Mouse (Mus musculus): Measurements from ENCODE around the gene Gtf2h5. TPM values are rescaled to one million over a fixed set of nuclear protein-coding genes. Genes with fewer than 3 reads are reported as not detected.

The Gtf2h5 gene
- total RNA-seq, 4 experiments from 2014 or later, result 58.4 to 70.5 (median 62.3) TPM

DNA sequence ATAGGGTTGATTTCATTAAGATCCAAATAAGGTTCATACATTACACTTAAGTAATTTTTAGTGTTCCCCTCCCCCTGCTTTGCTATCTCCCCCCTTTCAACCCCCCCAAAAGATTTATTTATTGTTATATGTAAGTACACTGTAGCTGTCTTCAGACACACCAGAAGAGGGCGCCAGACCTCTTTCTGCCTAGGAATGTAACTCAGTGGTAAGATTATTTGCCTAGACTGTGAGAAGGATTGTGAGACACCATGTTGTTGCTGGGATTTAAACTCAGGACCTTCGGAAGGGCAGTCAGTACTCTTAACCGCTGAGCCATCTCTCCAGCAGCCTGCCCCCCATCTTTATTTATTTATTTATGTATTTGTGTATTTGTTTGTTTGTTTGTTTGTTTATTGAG lies 31.4 kb downstream of the Gtf2h5 start:
- DNase-seq (ENCODE audit: low spot score), result no peak

GRCm38 (mm10) chr17:6113653-6114052 lies 34.1 kb downstream of the Gtf2h5 start:
- no peak for DNase-seq (ENCODE audit: low spot score)

DNA sequence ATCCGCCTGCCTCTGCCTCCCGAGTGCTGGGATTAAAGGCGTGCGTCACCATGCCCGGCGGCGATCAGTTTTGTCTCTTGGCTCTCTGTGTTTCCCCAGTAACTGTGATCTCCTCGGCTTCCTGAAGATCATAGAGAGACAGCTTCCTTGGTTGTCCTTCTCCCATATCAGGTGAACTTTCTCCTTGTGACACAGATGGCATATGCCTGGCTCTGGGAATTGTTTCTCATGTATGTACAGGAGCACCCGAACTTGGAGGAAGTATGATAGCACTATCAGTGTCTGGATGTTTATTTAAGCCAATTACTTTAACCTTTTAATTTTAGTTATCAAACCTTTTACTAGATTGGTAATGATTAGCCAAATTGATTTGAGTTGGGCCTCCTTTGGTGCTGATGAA lies 35.5 kb downstream of the Gtf2h5 start:
- no peak for DNase-seq (ENCODE audit: low spot score)

DNA sequence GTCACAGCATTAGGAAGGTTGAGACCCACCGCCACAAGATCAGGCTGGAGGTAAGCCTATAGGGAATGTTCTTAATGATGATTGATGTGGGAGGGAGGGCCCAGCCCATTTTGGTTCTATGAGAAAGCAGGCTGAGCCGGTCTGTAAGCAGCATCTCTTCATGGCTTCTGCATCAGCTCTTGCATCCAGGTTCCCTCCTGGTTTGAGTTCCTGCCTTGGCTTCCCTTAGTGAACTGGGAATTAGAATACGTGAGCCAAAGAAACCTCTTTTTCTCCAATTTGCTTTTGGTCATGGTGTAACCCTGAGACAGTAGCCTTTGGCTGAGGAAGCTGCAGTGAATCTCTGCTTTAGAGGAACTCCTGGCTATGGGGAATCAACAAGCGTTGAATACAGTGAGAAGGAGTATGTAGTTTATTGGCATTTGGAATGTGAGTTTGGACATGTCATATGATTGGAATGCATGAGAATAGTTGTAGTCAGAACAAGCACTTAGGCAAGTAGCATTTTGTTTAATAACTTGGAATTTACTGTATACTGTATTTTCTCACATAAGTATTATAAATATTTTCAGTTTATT lies 37.7 kb downstream of the Gtf2h5 start:
- no peak for DNase-seq (ENCODE audit: low spot score)

- DNase-seq (ENCODE audit: low spot score), result no peak
Measured at GRCm38 (mm10) chr17:6117917-6118316, 38.3 kb downstream of the Gtf2h5 start.

GRCm38 (mm10) chr17:6118861-6119260 lies 39.3 kb downstream of the Gtf2h5 start:
- DNase-seq (ENCODE audit: low spot score), result no peak

- DNase-seq (ENCODE audit: low spot score), result no peak
Measured at GRCm38 (mm10) chr17:6123776-6124175, 44.2 kb downstream of the Gtf2h5 start.

DNA sequence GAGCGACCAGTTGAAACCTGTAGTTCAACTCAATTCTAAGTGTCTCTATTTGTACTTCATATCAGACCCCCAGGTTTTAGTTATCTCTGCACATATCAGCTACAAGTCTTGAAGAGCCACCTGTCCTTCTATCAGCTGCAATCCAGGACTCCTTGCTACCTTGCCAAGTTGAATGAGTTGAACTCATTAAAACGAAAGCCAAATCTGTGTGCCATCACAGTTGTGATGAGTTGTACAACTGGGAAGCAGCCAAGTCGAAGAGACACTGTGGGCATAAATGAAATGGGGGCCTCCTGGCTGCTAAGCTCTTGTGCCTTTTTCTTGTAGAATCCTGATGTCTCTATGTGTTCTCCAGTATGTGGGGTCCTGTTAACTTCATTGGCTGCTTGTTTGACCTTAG lies 45.9 kb downstream of the Gtf2h5 start:
- DNase-seq (ENCODE audit: low spot score), result no peak

DNA sequence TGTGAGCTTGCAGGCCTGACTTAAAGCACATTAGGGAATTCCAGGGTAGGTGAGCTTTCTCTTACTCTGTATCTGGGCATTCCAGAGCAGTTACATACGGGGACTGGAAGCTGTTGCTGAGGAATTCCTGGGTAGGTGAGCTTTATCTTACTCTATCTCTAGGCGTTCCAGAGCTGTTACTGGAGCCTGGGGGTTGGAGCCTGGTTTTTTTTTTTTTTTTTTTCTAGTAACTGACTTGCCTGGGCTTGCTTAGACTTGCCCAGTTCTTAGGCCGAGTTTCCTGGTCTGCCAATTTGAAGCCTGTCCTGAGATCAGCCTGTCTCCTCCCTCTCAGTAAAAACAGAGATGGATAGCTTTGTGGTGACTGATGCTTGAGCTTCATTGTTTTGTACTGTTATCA lies 48.5 kb downstream of the Gtf2h5 start:
- DNase-seq (ENCODE audit: low spot score), result no peak

DNA sequence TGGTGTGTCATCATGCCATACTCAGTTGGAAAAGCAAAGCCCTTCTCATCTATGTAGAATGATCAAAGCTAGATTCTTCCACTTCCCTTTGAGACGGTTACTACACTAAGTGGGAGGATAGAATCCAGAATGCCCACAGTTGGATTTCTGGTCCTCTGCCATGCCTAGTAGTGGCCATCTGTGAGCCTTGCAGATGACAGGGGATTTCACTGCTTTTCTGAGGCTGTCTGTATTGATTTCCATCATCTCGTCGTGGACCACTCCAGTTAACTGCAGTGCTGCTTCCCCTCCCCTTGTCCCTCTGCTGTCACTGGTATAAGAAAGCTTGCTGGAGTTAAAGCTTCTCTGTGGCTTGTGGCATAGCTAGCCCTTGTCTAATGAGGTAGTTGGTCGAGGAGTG lies 49.8 kb downstream of the Gtf2h5 start:
- DNase-seq (ENCODE audit: low spot score), result no peak

GRCm38 (mm10) chr17:6131083-6131482 lies 51.5 kb downstream of the Gtf2h5 start:
- DNase-seq (ENCODE audit: low spot score), result no peak

Small RNAs within 50 kb of the gene (microRNA-seq; reads per million reads assigned to microRNA genes)
- not detected for gene Gm22774

Other genes starting within 250 kb of the Gtf2h5 start
- 10 to 100 TPM; 29.0 to 32.4 (median 30.3) TPM for gene Snx9, start 238.5 kb upstream of the Gtf2h5 start, total RNA-seq (2022)
- gene Synj2, start 138.5 kb upstream of the Gtf2h5 start, total RNA-seq (2022), result 10 to 100 TPM; 59.2 to 67.8 (median 64.1) TPM
- 1 to 10 TPM; 6.2 to 8.3 (median 6.7) TPM for gene Serac1, start within 50 bp of the Gtf2h5 start, total RNA-seq (2022)
- gene Tulp4, start 26.7 kb downstream of the Gtf2h5 start, total RNA-seq (2022), result 100 to 1,000 TPM; 100 to 109 (median 105) TPM
- gene Tmem181a, start 177.1 kb downstream of the Gtf2h5 start, total RNA-seq (2022), result 1 to 10 TPM; 6.2 to 7.8 (median 7.2) TPM
- 1 to 10 TPM in 2 of 4 experiments, under 1 TPM in 2; 0.65 to 1.3 (median 1.1) TPM for gene Dynlt1a, start 237.7 kb downstream of the Gtf2h5 start, total RNA-seq (2022)